Mouse (Mus musculus) embryonic facial prominence, embryonic 14.5 days (tissue): ENCODE measurements around the gene Npff. TPM values are rescaled to one million over a fixed set of nuclear protein-coding genes. Genes with fewer than 3 reads are reported as not detected.

Experiments
- ATAC-seq: fragments of 200-750 bp; cut with Nextera tagmentation; 2 replicates; pipeline ENCODE4 v1.8.0; 2017; ENCODE audit warnings: low read depth, moderate number of reproducible peaks, moderate TSS enrichment
- DNase-seq: peaks from one replicate; pipeline ENCODE4 v3.0.0-alpha.2; 2015; ENCODE audit warnings: low spot score
- H3K27ac ChIP-seq: fragments of 300-500 bp; sonication (generic); replicated peaks from 2 replicates; pipeline ENCODE4 v1.5.1; 2014; ENCODE audit warnings: low read depth, mild to moderate bottlenecking, low read length, moderate library complexity
- H3K27me3 ChIP-seq: fragments of 300-500 bp; sonication (generic); replicated peaks from 2 replicates; pipeline ENCODE4 v1.6.1; 2014; ENCODE audit warnings: low read length; ENCODE audit not compliant: control insufficient read depth, insufficient read depth
- H3K36me3 ChIP-seq: fragments of 300-500 bp; sonication (generic); 2 replicates; pipeline ENCODE4 v1.6.1; 2014; ENCODE audit warnings: low read length, mixed read lengths; ENCODE audit not compliant: control insufficient read depth, insufficient read depth
- H3K4me1 ChIP-seq: fragments of 300-500 bp; sonication (generic); 2 replicates; pipeline ENCODE4 v1.6.1; 2014; ENCODE audit warnings: antibody characterized with exemption, low read length; ENCODE audit not compliant: control insufficient read depth, insufficient read depth
- H3K4me2 ChIP-seq: fragments of 300-500 bp; sonication (generic); 2 replicates; pipeline ENCODE4 v1.6.1; 2014; ENCODE audit warnings: low read depth, mild to moderate bottlenecking, low read length, moderate library complexity, mixed read lengths
- H3K4me3 ChIP-seq: fragments of 300-500 bp; sonication (generic); 2 replicates; pipeline ENCODE4 v1.5.1; 2014; ENCODE audit warnings: low read depth, mild to moderate bottlenecking, low read length
- H3K9ac ChIP-seq: fragments of 300-500 bp; sonication (generic); 2 replicates; pipeline ENCODE4 v1.6.1; 2014; ENCODE audit warnings: low read depth, mild to moderate bottlenecking, low read length, moderate library complexity, mixed read lengths
- H3K9me3 ChIP-seq: fragments of 300-500 bp; sonication (generic); 2 replicates; pipeline ENCODE4 v1.6.1; 2016; ENCODE audit warnings: low read length; ENCODE audit not compliant: control insufficient read depth
- WGBS: fragments of 180-500 bp; shearing (Covaris S2); extraction: QIAGEN DNeasy Blood & Tissue Kit; methylation state at CpG from one replicate; pipeline ENCODE4 v1.1.7; 2014; 5-methylcytosine and 5-hydroxymethylcytosine counted together
- polyA plus RNA-seq: library from polyadenylated mRNA; unstranded; fragments of >200 nt; fragmentation: Nextera tagmentation; extraction: Ambion mirVana; gene quantifications from 2 replicates; pipeline ENCODE4 v1.2.1, GENCODE M21; 2014

Gene Npff
- polyA plus RNA-seq, 1 experiment from 2014 or later: 2.0 TPM

DNA sequence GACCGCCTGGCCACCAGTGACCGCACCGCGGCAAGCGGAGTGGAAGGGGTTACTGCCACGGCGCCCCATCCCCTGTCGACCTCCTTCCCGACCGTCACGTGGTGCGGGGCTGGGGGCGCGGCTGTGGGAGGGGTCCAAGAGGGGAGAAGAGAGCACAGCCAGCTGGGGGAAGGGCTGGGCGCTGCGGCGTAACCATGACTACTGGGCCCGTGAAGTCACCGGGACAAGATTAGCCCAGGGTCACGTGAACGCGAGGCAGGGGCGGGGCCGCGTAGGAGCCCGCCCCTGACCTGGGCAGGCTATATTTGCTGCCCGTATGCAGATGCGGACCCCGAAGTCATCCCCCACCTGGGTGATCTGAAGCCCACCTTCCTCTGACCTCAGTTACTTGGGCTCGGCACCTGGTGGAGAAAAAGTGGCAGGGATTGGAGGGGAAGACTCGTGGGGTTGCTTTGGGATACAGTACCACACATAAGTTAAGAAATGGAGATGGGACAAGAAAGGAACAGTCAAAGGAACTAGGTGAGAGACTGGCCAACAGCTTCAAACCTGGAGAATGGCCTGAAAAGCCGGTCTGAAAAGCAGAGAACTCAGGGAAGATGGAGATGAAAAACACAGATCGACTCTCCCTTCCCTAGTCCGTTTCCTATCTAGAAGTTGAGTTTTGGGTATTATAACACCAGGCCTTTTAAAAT, 14.0 kb downstream of the Npff start:
- peak overlapping the region; percentile 89 for H3K27ac ChIP-seq
- H3K9me3 ChIP-seq: no peaks in the 10 kb centered on the region
- no peaks in the 10 kb centered on the region for H3K27me3 ChIP-seq
- DNase-seq: peak; percentile 96
- H3K4me1 ChIP-seq: peaks cover 23% of the 10 kb centered on the region
- ATAC-seq: peak; percentile 94
- peak overlapping the region; percentile 70 for H3K9ac ChIP-seq
- peaks cover 12% of the 10 kb centered on the region; the same call in 1 of the 2 replicates for H3K36me3 ChIP-seq
- peak overlapping the region; percentile 86 for H3K4me2 ChIP-seq
- WGBS: 2% methylated on average over 28 of the region's 34 CpGs
- peak overlapping the region; percentile 68 for H3K4me3 ChIP-seq

DNA sequence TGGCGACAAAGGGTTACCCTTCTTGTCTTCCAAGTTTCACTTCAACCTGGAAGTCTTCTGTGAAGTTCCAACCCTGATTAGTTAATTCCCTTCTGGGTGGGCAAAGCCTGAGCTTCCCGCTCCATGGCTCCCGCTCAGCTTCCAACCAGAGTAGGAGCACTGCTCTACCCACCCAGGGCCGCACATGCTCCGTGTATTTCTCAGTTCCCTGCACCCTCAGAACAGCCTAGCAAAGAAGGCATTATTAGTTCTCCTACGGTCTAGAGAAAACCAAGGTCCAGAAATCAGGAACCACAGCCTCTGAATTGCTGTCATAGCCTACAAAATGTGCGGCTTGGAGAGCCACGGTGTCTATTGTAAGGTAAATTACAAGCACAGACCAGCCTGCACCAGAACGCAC, 14.6 kb downstream of the Npff start:
- Histone ChIP-seq H3K4me2 (peak overlapping the region; percentile 86), H3K36me3 (peaks cover 14% of the 10 kb centered on the region; the same call in 1 of the 2 replicates), H3K27me3 (no peaks in the 10 kb centered on the region), H3K4me1 (peaks cover 18% of the 10 kb centered on the region), H3K9me3 (no peaks in the 10 kb centered on the region), H3K4me3 (peak overlapping the region; percentile 68), H3K9ac (peak overlapping the region; percentile 70), H3K27ac (peak overlapping the region; percentile 89)
- ATAC-seq: peak; percentile 64
- 5% methylated on average over 9 of the region's 9 CpGs for WGBS
- peak; percentile 53 for DNase-seq

DNA sequence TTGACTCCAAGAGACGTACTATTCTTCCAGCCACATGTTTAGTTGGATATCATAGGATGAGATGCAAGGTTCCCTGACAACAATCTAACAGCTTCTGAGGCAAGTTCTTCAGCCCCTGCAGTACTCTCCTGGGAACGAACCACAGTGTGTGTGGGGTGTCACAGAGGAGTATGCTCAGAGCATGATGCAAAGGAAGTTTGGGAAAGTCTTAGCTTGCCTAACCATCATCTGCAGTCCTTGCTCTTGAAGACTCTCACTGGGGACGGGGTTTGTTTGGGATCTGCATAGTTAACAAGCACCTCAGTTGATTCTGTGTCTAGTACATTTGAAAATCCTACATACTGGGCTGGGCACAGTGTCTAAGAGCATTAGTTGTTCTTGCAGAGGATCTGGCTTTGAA, 16.4 kb downstream of the Npff start:
- Histone ChIP-seq H3K4me3 (no peak overlapping the region), H3K27me3 (no peaks in the 10 kb centered on the region), H3K4me1 (peaks cover 18% of the 10 kb centered on the region), H3K9me3 (no peaks in the 10 kb centered on the region), H3K27ac (no peak overlapping the region), H3K36me3 (peaks cover 32% of the 10 kb centered on the region), H3K9ac (no peak overlapping the region), H3K4me2 (no peak overlapping the region)
- DNase-seq (no peak), ATAC-seq (no peak)
- WGBS: 79% methylated on average over 3 of the region's 3 CpGs

DNA sequence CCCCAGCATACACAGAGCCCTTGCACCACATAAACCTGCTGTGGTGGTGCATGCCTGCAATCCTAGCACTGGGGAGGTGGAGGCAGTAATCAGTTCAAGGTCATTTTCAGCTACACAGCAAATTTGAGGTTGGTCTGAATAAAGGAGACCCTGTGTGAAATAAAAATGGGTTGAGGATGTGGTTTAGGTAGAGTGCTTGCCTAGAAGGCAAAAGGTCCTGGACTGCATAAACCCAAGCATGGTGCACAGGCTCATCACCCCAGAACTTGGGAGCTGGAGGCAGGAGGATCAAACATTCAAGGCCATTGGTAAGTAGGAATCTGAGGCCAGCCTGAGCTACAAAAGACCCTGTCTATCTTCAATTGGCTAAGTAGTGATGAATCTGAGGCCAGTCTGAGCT, 17.2 kb downstream of the Npff start:
- Histone ChIP-seq H3K9me3 (no peaks in the 10 kb centered on the region), H3K36me3 (peaks cover 40% of the 10 kb centered on the region), H3K9ac (no peak overlapping the region), H3K4me1 (peaks cover 18% of the 10 kb centered on the region), H3K4me2 (no peak overlapping the region), H3K27me3 (no peaks in the 10 kb centered on the region), H3K4me3 (no peak overlapping the region), H3K27ac (no peak overlapping the region)
- ATAC-seq (no peak), DNase-seq (no peak)

DNA sequence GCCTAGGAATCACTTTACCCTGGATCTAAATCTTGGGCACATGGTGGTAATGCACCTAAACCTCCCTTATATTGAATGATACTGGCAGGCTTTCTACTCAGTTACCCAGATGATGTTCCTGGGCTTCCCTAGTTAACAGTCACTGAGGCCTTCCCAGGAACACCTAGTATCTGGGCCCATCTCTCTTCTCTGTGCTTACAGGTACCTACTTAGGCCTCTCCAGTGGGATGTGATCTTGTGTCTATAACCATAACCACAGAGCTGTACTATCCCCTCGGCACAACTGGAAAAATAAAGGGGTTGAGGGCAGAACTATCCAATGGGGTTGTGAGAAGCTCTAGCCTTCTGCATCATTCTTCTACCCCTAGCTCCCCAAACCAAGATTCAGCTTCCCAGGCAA, 17.9 kb downstream of the Npff start:
- H3K27ac ChIP-seq: no peak overlapping the region; the same call in 1 of the 2 replicates
- ATAC-seq: no peak
- 100% methylated on average over 1 of the region's 1 CpGs for WGBS
- H3K4me1 ChIP-seq: peaks cover 15% of the 10 kb centered on the region
- DNase-seq: no peak
- H3K9me3 ChIP-seq: no peaks in the 10 kb centered on the region
- H3K36me3 ChIP-seq: peaks cover 46% of the 10 kb centered on the region
- H3K4me2 ChIP-seq: no peak overlapping the region
- H3K4me3 ChIP-seq: no peak overlapping the region
- no peak overlapping the region for H3K9ac ChIP-seq
- no peaks in the 10 kb centered on the region for H3K27me3 ChIP-seq

DNA sequence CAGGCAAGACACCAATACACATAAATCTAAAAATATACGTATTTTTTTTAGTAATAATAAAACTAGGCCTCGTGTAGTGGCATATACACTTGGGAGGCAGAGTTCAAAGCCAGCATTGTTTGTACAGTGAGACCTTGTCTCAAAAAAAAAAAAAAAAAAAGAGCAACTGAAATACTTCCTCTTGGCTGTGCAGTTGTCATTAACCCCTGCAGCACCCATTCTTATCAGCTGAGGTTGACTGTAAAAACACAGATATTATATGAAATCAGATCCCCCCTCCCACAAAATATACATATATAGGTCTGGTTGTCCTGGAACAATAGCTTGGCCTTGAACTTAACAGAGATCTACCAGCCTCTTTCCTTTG, 18.3 kb downstream of the Npff start:
- Histone ChIP-seq H3K9me3 (no peaks in the 10 kb centered on the region), H3K4me2 (no peak overlapping the region), H3K27me3 (no peaks in the 10 kb centered on the region), H3K4me1 (peaks cover 11% of the 10 kb centered on the region), H3K4me3 (no peak overlapping the region), H3K36me3 (peaks cover 51% of the 10 kb centered on the region), H3K9ac (no peak overlapping the region), H3K27ac (no peak overlapping the region; the same call in 1 of the 2 replicates)
- ATAC-seq: no peak
- WGBS: 44% methylated on average over 2 of the region's 2 CpGs
- no peak for DNase-seq

DNA sequence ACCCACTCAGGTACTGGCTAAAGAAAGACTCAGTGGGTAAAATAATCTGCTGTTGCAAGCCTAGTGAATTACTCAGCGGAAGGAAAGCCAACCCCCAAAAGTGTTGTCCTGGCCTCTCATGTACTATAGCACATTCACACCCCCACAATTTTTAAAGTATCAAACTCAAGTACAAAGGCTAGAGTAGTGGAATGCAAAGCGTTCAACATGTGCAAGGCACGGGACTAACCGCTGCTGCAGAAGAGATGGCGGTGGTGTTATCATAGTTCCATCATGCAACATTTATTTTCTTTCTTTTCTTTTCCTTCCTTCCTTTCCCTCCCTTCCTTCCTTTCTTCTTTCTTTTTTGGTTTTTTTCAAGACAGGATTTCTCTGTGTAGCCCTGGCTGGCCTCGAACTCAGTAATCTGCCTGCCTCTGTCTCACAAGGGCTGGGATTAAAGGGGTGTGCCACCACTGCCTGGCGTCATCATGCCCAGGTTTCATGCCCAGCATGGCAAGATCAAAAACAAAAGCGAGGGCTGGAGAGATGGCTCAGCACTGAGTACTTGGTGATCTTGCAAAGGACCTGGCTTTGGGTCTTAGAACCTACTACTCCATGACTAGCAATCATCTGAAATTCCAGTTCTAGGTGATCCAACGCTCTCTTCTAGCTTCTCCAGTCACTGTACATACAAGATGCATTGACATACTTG, 18.8 kb downstream of the Npff start:
- Histone ChIP-seq H3K4me2 (no peak overlapping the region), H3K27ac (no peak overlapping the region), H3K36me3 (peaks cover 56% of the 10 kb centered on the region), H3K9ac (no peak overlapping the region), H3K27me3 (no peaks in the 10 kb centered on the region), H3K4me1 (peaks cover 6% of the 10 kb centered on the region), H3K4me3 (no peak overlapping the region), H3K9me3 (no peaks in the 10 kb centered on the region)
- WGBS: 80% methylated on average over 9 of the region's 9 CpGs
- ATAC-seq (no peak), DNase-seq (no peak)

DNA sequence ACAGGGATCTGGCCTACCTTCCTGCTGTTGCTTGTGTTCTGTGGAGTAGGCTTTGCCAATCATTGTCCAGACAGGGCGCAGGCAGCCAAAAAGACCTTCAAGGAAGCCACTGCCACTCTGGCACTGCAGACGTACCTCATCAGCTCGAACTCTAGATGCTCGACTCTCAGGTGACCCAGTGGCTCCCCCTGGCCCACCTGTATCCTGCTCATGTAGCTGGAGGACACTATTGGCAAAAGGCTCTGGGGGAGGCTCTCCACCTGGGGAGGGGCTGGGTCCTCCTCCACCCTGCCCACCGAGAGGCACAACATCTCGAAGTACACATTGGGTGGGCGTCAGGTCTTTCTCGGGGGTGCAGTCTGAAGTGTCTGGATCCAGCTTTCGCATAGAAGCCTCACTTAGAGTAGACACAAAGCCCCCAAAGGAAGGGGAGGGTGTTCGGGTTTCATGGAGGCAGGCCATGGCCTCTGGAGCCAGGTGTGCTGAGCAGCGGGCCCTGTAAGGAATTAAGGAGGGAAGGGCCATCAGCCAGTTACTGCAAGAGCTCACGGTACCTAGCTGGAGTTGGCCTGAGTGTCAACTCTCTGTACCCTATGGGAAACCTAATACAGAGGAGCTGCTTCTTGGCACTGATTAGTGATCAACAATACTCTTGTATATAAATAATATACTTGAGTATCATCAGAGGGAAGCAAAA, 19.5 kb downstream of the Npff start:
- H3K4me2 ChIP-seq: no peak overlapping the region
- H3K4me3 ChIP-seq: no peak overlapping the region
- H3K36me3 ChIP-seq: peaks cover 63% of the 10 kb centered on the region
- H3K27ac ChIP-seq: no peak overlapping the region
- DNase-seq (no peak), ATAC-seq (no peak)
- H3K4me1 ChIP-seq: peaks cover 6% of the 10 kb centered on the region
- no peak overlapping the region for H3K9ac ChIP-seq
- 63% methylated on average over 12 of the region's 12 CpGs for WGBS
- no peaks in the 10 kb centered on the region for H3K9me3 ChIP-seq
- H3K27me3 ChIP-seq: no peaks in the 10 kb centered on the region
